Mouse (Mus musculus): ENCODE measurements around the gene Shmt2. TPM values are rescaled to one million over a fixed set of nuclear protein-coding genes. Genes with fewer than 3 reads are reported as not detected.

Gene Shmt2
- polyA plus RNA-seq, 1 experiment: 169 TPM

DNA sequence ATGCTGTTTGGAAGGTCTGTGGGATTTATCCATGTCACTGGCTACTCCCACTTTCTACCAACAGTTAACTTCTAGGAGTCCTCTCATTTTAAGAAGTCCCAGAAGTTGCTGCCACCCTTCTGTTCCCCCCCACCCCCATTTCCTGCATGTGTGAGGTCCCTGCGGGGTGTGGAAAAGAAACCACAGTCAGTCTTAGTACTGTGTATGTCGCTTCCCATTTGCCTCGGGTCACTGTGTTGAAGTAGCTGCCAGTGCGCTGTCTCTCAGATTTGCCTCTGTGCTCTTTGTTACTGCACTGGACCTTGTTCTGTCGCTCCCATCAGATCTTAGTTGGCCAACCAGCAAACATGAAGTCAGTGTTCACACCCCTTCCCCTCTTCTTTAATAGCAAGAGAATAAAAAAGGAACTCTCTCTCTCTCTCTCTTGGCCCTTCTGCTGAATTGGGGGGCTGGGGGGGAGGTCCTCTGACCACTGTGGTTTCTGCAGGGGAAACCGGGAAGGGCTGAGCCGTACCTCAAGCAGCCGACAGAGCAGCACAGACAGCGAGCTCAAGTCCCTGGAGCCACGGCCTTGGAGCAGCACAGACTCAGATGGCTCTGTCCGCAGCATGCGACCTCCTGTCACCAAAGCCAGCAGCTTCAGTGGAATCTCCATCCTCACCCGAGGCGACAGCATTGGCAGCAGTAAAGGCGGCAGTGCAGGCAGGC is 50.8 kb downstream of the Shmt2 start:
- H3K4me1 ChIP-seq (ENCODE audit: control insufficient read depth, insufficient read depth, low read length): no peaks in the 10 kb centered on the region
- no peak overlapping the region for H3K27ac ChIP-seq (ENCODE audit: insufficient read depth, low read length)
- TF ChIP-seq POLR2A (IDR thresholded peaks at IDR 0.05; ENCODE audit: low read depth, low read length): no peak
- no peak for TF ChIP-seq CTCF (IDR thresholded peaks at IDR 0.05; ENCODE audit: borderline replicate concordance, insufficient read depth, low read length)
- H3K4me3 ChIP-seq (ENCODE audit: insufficient read depth, low read length): no peak overlapping the region

Other genes starting within 250 kb of the Shmt2 start
- gene Mbd6, start 233.4 kb downstream of the Shmt2 start, polyA plus RNA-seq (2011; ENCODE audit: insufficient read length, low read depth, missing spikeins): 26.4 and 27.2 TPM in 2 replicates
- 105 and 110 TPM in 2 replicates for gene Mars, start 210.7 kb downstream of the Shmt2 start, polyA plus RNA-seq (2011; ENCODE audit: insufficient read length, low read depth, missing spikeins)
- 0.18 TPM in 1 of 2 replicates, not detected in the other for gene Arhgap9, start 200.5 kb downstream of the Shmt2 start, polyA plus RNA-seq (2011; ENCODE audit: insufficient read length, low read depth, missing spikeins)
- 0.43 and 0.84 TPM in 2 replicates for gene Gli1, start 180.5 kb downstream of the Shmt2 start, polyA plus RNA-seq (2011; ENCODE audit: insufficient read length, low read depth, missing spikeins)
- gene Inhbe, start 168.0 kb downstream of the Shmt2 start, polyA plus RNA-seq (2011; ENCODE audit: insufficient read length, low read depth, missing spikeins): not detected in 2 replicates
- gene Inhbc, start 152.0 kb downstream of the Shmt2 start, polyA plus RNA-seq (2011; ENCODE audit: insufficient read length, low read depth, missing spikeins): not detected in 2 replicates
- gene R3hdm2, start 142.1 kb downstream of the Shmt2 start, polyA plus RNA-seq (2011; ENCODE audit: insufficient read length, low read depth, missing spikeins): 99.2 and 118 TPM in 2 replicates
- 3.9 TPM in 2 replicates for gene Stac3, start 20.8 kb downstream of the Shmt2 start, polyA plus RNA-seq (2011; ENCODE audit: insufficient read length, low read depth, missing spikeins)
- 1.4 and 3.4 TPM in 2 replicates for gene Ndufa4l2, start 7.5 kb downstream of the Shmt2 start, polyA plus RNA-seq (2011; ENCODE audit: insufficient read length, low read depth, missing spikeins)
- gene Nxph4, start 12.1 kb upstream of the Shmt2 start, polyA plus RNA-seq (2011; ENCODE audit: insufficient read length, low read depth, missing spikeins): 1.1 and 1.8 TPM in 2 replicates
- 387 and 453 TPM in 2 replicates for gene Lrp1, start 98.7 kb upstream of the Shmt2 start, polyA plus RNA-seq (2011; ENCODE audit: insufficient read length, low read depth, missing spikeins)
- 55.1 and 55.8 TPM in 2 replicates for gene Stat6, start 120.5 kb upstream of the Shmt2 start, polyA plus RNA-seq (2011; ENCODE audit: insufficient read length, low read depth, missing spikeins)
- 8.5 and 10.6 TPM in 2 replicates for gene Nemp1, start 144.5 kb upstream of the Shmt2 start, polyA plus RNA-seq (2011; ENCODE audit: insufficient read length, low read depth, missing spikeins)
- 69.7 and 77.8 TPM in 2 replicates for gene Nab2, start 146.1 kb upstream of the Shmt2 start, polyA plus RNA-seq (2011; ENCODE audit: insufficient read length, low read depth, missing spikeins)
- gene Myo1a, start 182.7 kb upstream of the Shmt2 start, polyA plus RNA-seq (2011; ENCODE audit: insufficient read length, low read depth, missing spikeins): 0.51 TPM in 1 of 2 replicates, not detected in the other
- gene Tac2, start 202.0 kb upstream of the Shmt2 start, polyA plus RNA-seq (2011; ENCODE audit: insufficient read length, low read depth, missing spikeins): not detected in 2 replicates
- gene Zbtb39, start 217.1 kb upstream of the Shmt2 start, polyA plus RNA-seq (2011; ENCODE audit: insufficient read length, low read depth, missing spikeins): 5.4 and 5.8 TPM in 2 replicates
- not detected in 2 replicates for gene Gpr182, start 229.3 kb upstream of the Shmt2 start, polyA plus RNA-seq (2011; ENCODE audit: insufficient read length, low read depth, missing spikeins)
- 0.17 and 0.30 TPM in 2 replicates for gene Rdh1, start 237.3 kb upstream of the Shmt2 start, polyA plus RNA-seq (2011; ENCODE audit: insufficient read length, low read depth, missing spikeins)
- not detected in 2 replicates for gene Rdh16f1, start 237.3 kb upstream of the Shmt2 start, polyA plus RNA-seq (2011; ENCODE audit: insufficient read length, low read depth, missing spikeins)

Data from embryonic fibroblast, embryonic 13.5 days (primary cell).